Mouse (Mus musculus): ENCODE data around the gene St6galnac1.
"Not testable (repeated sequence)": the region's sequence is repeated elsewhere in the genome, so short reads cannot be mapped to it uniquely, and the experiment has no call there.

St6galnac1 gene

GRCm38 (mm10) chr11:116807526-116807925 is 32.2 kb upstream of the St6galnac1 start:
- no peak for DNase-seq (ENCODE audit: low spot score in 2 of 2)

GRCm38 (mm10) chr11:116807116-116807515 is 31.8 kb upstream of the St6galnac1 start:
- DNase-seq (ENCODE audit: low spot score in 2 of 2): no peak

- DNase-seq (ENCODE audit: low spot score in 2 of 2): peak; percentile 69 to 79
Observed at GRCm38 (mm10) chr11:116806136-116807071, 31.1 kb upstream of the St6galnac1 start.

- no peak for DNase-seq (ENCODE audit: low spot score in 2 of 2)
Observed at GRCm38 (mm10) chr11:116802709-116803108, 27.4 kb upstream of the St6galnac1 start.

- no peak for DNase-seq (ENCODE audit: low spot score in 2 of 2)
Observed at GRCm38 (mm10) chr11:116801106-116801505, 25.8 kb upstream of the St6galnac1 start.

GRCm38 (mm10) chr11:116799364-116799763 is 24.1 kb upstream of the St6galnac1 start:
- no peak for DNase-seq (ENCODE audit: low spot score in 2 of 2)

- DNase-seq (ENCODE audit: low spot score in 2 of 2): no peak
Observed at GRCm38 (mm10) chr11:116784221-116784620, 8.9 kb upstream of the St6galnac1 start.

GRCm38 (mm10) chr11:116782737-116783145 is 7.4 kb upstream of the St6galnac1 start:
- no peak for DNase-seq (ENCODE audit: low spot score in 2 of 2)

- DNase-seq (ENCODE audit: low spot score in 2 of 2): no peak
Observed at GRCm38 (mm10) chr11:116773205-116773604, 2.1 kb downstream of the St6galnac1 start.

- DNase-seq (ENCODE audit: low spot score in 2 of 2): no peak
Observed at GRCm38 (mm10) chr11:116769873-116770272, 5.4 kb downstream of the St6galnac1 start.

GRCm38 (mm10) chr11:116764946-116765345 is 10.4 kb downstream of the St6galnac1 start:
- no peak for DNase-seq (ENCODE audit: low spot score in 2 of 2)

GRCm38 (mm10) chr11:116764346-116764745 is 11.0 kb downstream of the St6galnac1 start:
- no peak for DNase-seq (ENCODE audit: low spot score in 2 of 2)

- DNase-seq (ENCODE audit: low spot score in 2 of 2): no peak
Observed at GRCm38 (mm10) chr11:116755191-116755590, 20.1 kb downstream of the St6galnac1 start.

GRCm38 (mm10) chr11:116753674-116754470 is 21.4 kb downstream of the St6galnac1 start:
- peak; percentile 34 to 35 for DNase-seq (ENCODE audit: low spot score in 2 of 2)

- no peak for DNase-seq (ENCODE audit: low spot score in 2 of 2)
Observed at GRCm38 (mm10) chr11:116749733-116750132, 25.6 kb downstream of the St6galnac1 start.

- DNase-seq (ENCODE audit: low spot score in 2 of 2): not testable (repeated sequence)
Observed at GRCm38 (mm10) chr11:116748692-116749091, 26.6 kb downstream of the St6galnac1 start.

- not testable (repeated sequence) for DNase-seq (ENCODE audit: low spot score in 2 of 2)
Observed at GRCm38 (mm10) chr11:116746822-116747221, 28.5 kb downstream of the St6galnac1 start.

GRCm38 (mm10) chr11:116745457-116745856 is 29.9 kb downstream of the St6galnac1 start:
- not testable (repeated sequence) for DNase-seq (ENCODE audit: low spot score in 2 of 2)

- DNase-seq (ENCODE audit: low spot score in 2 of 2): no peak
Observed at GRCm38 (mm10) chr11:116738411-116738810, 36.9 kb downstream of the St6galnac1 start.

- DNase-seq (ENCODE audit: low spot score in 2 of 2): no peak
Observed at GRCm38 (mm10) chr11:116732536-116732935, 42.8 kb downstream of the St6galnac1 start.

GRCm38 (mm10) chr11:116731060-116731580 is 44.2 kb downstream of the St6galnac1 start:
- not testable (repeated sequence) for DNase-seq (ENCODE audit: low spot score in 2 of 2)

All from heart, adult 9 months (tissue).